Mouse (Mus musculus) heart, embryonic 14.5 days (tissue): Measurements from ENCODE around the gene Tas1r1. TPM values are rescaled to one million over a fixed set of nuclear protein-coding genes. Genes with fewer than 3 reads are reported as not detected.

Experiments
- ATAC-seq: fragments of 200-750 bp; cut with Nextera tagmentation; 2 replicates; pipeline ENCODE4 v1.8.0; 2017; ENCODE audit warnings: low read depth, moderate TSS enrichment; ENCODE audit not compliant: insufficient number of reproducible peaks, insufficient read depth, low FRiP score
- H3K27ac ChIP-seq, 2 experiments: fragments of 200-500 bp in 1 of 2; fragments of 300-500 bp in 1 of 2; sonication (generic) in 1 of 2; replicated peaks in 1 of 2; 2 replicates each; pipeline ENCODE4 v1.5.1; 2012 to 2014; ENCODE audit warnings: low read depth in 2 of 2, low read length in 2 of 2, control low read depth in 1 of 2, mild to moderate bottlenecking in 1 of 2, mixed read lengths in 1 of 2; ENCODE audit not compliant: control insufficient read depth in 1 of 2, insufficient read depth in 1 of 2
- H3K27me3 ChIP-seq: fragments of 300-500 bp; sonication (generic); 2 replicates; pipeline ENCODE4 v1.6.1; 2014; ENCODE audit warnings: mild to moderate bottlenecking, low read length, control low read depth; ENCODE audit not compliant: control insufficient read depth, insufficient read depth
- H3K36me3 ChIP-seq: fragments of 300-500 bp; sonication (generic); 2 replicates; pipeline ENCODE4 v1.6.1; 2014; ENCODE audit warnings: mild to moderate bottlenecking, control low read depth, low read length, mixed read lengths; ENCODE audit not compliant: control insufficient read depth, insufficient read depth
- H3K4me1 ChIP-seq, 2 experiments: fragments of 200-500 bp in 1 of 2; fragments of 300-500 bp in 1 of 2; sonication (generic) in 1 of 2; 2 replicates each; pipeline ENCODE4 v1.6.1; 2012 to 2014; ENCODE audit warnings: low read length in 2 of 2, control low read depth in 1 of 2, mixed read lengths in 1 of 2; ENCODE audit not compliant: control insufficient read depth in 2 of 2, insufficient read depth in 2 of 2
- H3K4me2 ChIP-seq: fragments of 300-500 bp; sonication (generic); 2 replicates; pipeline ENCODE4 v1.6.1; 2014; ENCODE audit warnings: mild to moderate bottlenecking, low read length
- H3K4me3 ChIP-seq, 2 experiments: fragments of 200-500 bp in 1 of 2; fragments of 300-500 bp in 1 of 2; sonication (generic) in 1 of 2; 2 replicates each; pipeline ENCODE4 v1.5.1; 2012 to 2014; ENCODE audit warnings: low read length in 2 of 2, mild to moderate bottlenecking in 2 of 2, control low read depth in 1 of 2, low read depth in 1 of 2, moderate library complexity in 1 of 2; ENCODE audit not compliant: control insufficient read depth in 1 of 2, insufficient read depth in 1 of 2
- H3K9ac ChIP-seq: fragments of 300-500 bp; sonication (generic); 2 replicates; pipeline ENCODE4 v1.6.1; 2014; ENCODE audit warnings: mild to moderate bottlenecking, low read length
- H3K9me3 ChIP-seq: fragments of 300-500 bp; sonication (generic); 2 replicates; pipeline ENCODE4 v1.6.1; 2016; ENCODE audit warnings: low read length, control low read depth; ENCODE audit not compliant: control insufficient read depth
- WGBS: fragments of 180-500 bp; shearing (Covaris S2); extraction: QIAGEN DNeasy Blood & Tissue Kit; methylation state at CpG from one replicate; pipeline ENCODE4 v1.1.7; 2014; 5-methylcytosine and 5-hydroxymethylcytosine counted together
- polyA plus RNA-seq: library from polyadenylated mRNA; unstranded; fragments of >200 nt; fragmentation: Nextera tagmentation; extraction: Ambion mirVana; gene quantifications from 2 replicates; pipeline ENCODE4 v1.2.1, GENCODE M21; 2014

The Tas1r1 gene
- polyA plus RNA-seq, 1 experiment from 2014 or later, result 0.09 TPM

- no peaks in the 10 kb centered on the region for H3K27me3 ChIP-seq
- no peaks in the 10 kb centered on the region for H3K9me3 ChIP-seq
- no peaks in the 10 kb centered on the region for H3K4me1 ChIP-seq
- no peak overlapping the region for H3K27ac ChIP-seq
- H3K36me3 ChIP-seq, result no peaks in the 10 kb centered on the region
- H3K4me3 ChIP-seq, result no peak overlapping the region
- WGBS, result 84% methylated on average over 3 of the region's 3 CpGs
- ATAC-seq, result no peak
- no peak overlapping the region for H3K9ac ChIP-seq
- no peak overlapping the region for H3K4me2 ChIP-seq
Measured at GRCm38 (mm10) chr4:152079261-152079660, 40.9 kb upstream of the Tas1r1 start.

- Histone ChIP-seq H3K9me3 (no peaks in the 10 kb centered on the region), H3K4me2 (no peak overlapping the region), H3K27ac (no peak overlapping the region), H3K27me3 (no peaks in the 10 kb centered on the region), H3K4me3 (no peak overlapping the region), H3K4me1 (no peaks in the 10 kb centered on the region), H3K9ac (no peak overlapping the region), H3K36me3 (no peaks in the 10 kb centered on the region)
- 86% methylated on average over 10 of the region's 10 CpGs for WGBS
- no peak for ATAC-seq
Measured at GRCm38 (mm10) chr4:152078105-152078530, 39.8 kb upstream of the Tas1r1 start.

DNA sequence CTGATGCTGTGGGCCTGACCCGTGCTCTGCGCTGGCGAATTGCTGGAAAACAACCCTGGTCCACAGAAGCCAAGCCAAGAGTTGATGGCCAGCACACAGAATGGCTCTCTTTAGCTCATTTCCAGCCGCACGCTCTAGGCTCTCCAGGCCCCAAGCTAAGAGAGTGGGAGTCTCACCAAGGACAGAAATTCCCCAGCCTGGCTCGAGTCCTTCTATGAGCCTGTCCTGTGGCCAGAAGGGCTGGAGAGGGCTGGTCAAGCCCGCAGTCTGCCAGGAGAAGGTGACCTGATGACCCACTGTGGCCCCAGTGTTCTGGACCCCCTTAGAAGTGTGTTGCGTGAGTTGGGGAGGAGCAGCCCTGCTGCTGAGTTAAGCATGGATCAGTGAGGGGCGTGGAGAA lies 38.8 kb upstream of the Tas1r1 start:
- no peaks in the 10 kb centered on the region for H3K27me3 ChIP-seq
- H3K4me1 ChIP-seq, result peaks cover 6% of the 10 kb centered on the region in 2 experiments; a peak in 3 of 4 replicates
- H3K9ac ChIP-seq, result no peak overlapping the region
- no peak overlapping the region for H3K4me2 ChIP-seq
- H3K9me3 ChIP-seq, result no peaks in the 10 kb centered on the region
- no peak overlapping the region for H3K27ac ChIP-seq
- ATAC-seq, result no peak
- WGBS, result 83% methylated on average over 9 of the region's 9 CpGs
- H3K4me3 ChIP-seq, result no peak overlapping the region
- no peaks in the 10 kb centered on the region for H3K36me3 ChIP-seq

DNA sequence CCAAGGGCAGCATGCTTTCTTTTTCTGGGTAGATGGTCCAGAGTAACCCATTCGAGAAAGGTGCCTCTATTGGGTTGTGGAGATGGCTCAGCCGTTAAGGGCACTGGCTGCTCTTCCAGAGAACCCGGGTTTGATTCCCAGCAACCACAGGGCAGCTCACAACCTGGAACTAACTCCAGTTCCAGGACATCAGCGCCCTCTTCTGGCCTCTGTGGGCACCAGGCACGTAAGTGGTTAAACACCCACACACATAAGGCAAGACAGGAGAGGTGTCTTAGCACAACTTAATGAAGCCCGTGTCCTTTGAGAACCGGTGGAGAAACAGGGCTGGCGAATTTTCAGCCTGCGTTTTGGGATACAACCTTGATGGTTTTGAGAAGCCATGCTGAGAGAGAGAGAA lies 36.2 kb upstream of the Tas1r1 start:
- ATAC-seq, result no peak
- Histone ChIP-seq H3K27me3 (no peaks in the 10 kb centered on the region), H3K27ac (no peak overlapping the region), H3K4me1 (peaks cover 9% of the 10 kb centered on the region in 2 experiments; a peak in 3 of 4 replicates), H3K4me3 (no peak overlapping the region), H3K4me2 (no peak overlapping the region), H3K9ac (no peak overlapping the region), H3K36me3 (no peaks in the 10 kb centered on the region), H3K9me3 (no peaks in the 10 kb centered on the region)
- WGBS, result 75% methylated on average over 9 of the region's 9 CpGs

DNA sequence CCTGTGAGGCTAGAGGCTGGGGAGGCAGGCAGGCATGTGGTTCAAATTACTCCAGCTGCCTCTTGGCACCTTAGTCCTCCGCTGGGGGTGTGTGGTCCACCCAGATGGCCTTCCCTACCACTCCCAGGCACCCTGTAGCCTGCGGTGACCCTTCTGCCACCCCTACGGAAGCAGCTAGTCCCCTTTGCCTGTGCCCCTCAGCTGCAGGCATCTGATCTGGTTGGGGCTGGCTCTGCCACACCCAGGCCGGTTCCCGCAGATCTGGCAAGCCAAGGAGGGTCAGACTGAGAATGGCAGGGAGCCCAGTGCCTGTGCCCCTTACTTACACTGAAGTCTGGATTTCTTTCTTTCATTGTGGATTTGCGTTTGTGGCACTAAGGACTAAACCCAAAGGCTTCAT lies 35.3 kb upstream of the Tas1r1 start:
- H3K27me3 ChIP-seq, result no peaks in the 10 kb centered on the region
- H3K36me3 ChIP-seq, result no peaks in the 10 kb centered on the region
- H3K27ac ChIP-seq, result no peak overlapping the region
- WGBS, result 82% methylated on average over 6 of the region's 6 CpGs
- no peak for ATAC-seq
- H3K4me1 ChIP-seq, result peaks cover 9% of the 10 kb centered on the region in 2 experiments; a peak in 3 of 4 replicates
- H3K4me2 ChIP-seq, result no peak overlapping the region
- no peak overlapping the region for H3K9ac ChIP-seq
- H3K4me3 ChIP-seq, result no peak overlapping the region
- no peaks in the 10 kb centered on the region for H3K9me3 ChIP-seq

DNA sequence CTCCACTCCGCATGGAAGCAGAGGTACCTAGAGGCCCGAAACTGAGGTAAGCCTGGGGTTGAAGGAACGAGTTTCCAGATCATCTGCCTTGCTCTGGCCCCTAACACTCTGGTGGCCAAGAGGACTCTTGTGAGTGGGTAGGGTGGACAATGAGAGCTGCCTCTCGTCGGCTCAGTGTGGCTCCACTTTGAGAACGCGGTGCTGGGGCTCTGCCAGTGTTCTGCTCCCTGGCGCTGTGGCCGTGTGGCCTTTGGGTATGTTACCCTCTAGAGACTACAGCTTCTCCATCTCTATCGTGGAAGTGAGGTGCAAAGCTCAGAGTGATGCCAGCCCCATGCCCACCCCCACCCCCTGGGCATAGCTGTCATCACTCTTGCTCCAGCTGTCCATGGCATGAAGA lies 34.3 kb upstream of the Tas1r1 start:
- Histone ChIP-seq H3K4me3 (no peak overlapping the region), H3K9me3 (no peaks in the 10 kb centered on the region), H3K27ac (no peak overlapping the region), H3K27me3 (no peaks in the 10 kb centered on the region), H3K36me3 (no peaks in the 10 kb centered on the region), H3K4me2 (no peak overlapping the region), H3K4me1 (peaks cover 9% of the 10 kb centered on the region in 2 experiments; a peak in 3 of 4 replicates), H3K9ac (no peak overlapping the region)
- ATAC-seq, result no peak
- 70% methylated on average over 10 of the region's 10 CpGs for WGBS

- no peak for ATAC-seq
- Histone ChIP-seq H3K36me3 (no peaks in the 10 kb centered on the region), H3K27me3 (no peaks in the 10 kb centered on the region), H3K9me3 (no peaks in the 10 kb centered on the region), H3K4me1 (peaks cover 9% of the 10 kb centered on the region in 2 experiments; a peak in 3 of 4 replicates), H3K4me3 (no peak within 1 kb of the TSS), H3K9ac (no peak within 1 kb of the TSS), H3K27ac (no peak within 1 kb of the TSS), H3K4me2 (0 out of 2 replicates have a peak within 1 kb of the TSS, but pooled peaks have one; percentile 11)
- 50% methylated on average over 10 of the region's 10 CpGs for WGBS
Measured at GRCm38 (mm10) chr4:152072121-152072601, 33.8 kb upstream of the Tas1r1 start, which contains the start of gene Plekhg5. TSS of gene Plekhg5 (plus strand) at chr4:152072498.
